Comparison of ENCODE assay signal across 17 mouse cellular contexts in the genomic region with DNA sequence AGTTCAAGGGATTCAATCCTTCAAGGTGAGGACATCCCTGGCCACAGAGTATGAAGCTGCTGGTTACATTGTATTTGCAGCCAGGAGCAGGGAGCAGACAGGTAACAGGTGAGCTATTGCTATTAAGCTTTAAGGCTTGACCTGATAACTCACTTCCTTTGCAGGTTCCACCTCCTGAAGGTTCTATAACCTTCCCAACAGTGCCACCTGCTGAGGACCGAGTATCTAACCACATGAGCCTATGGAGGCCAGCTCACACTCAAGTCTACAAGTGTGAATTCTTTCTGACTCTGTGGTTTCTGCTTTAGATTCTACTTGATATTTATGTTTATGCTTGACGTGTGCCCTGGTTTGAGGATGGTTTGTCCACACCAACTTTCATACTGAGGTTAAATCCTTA. TPM values are rescaled to one million over a fixed set of nuclear protein-coding genes. Genes with fewer than 3 reads are reported as not detected.
DNase-seq lines count a peak whose midpoint lies in the region; ATAC-seq and TF ChIP-seq lines count a peak whose summit lies in the region.
"Had no signal": no experiment of that assay in that cellular context is flagged by ENCODE, and none has a peak within 500 bp of the region (broad histone marks: within the 10 kb centered on the region; RNA-seq: fewer than 3 reads in every experiment).

No protein-coding gene starts in this region.

- H3K4me1 ChIP-seq in intestine, postnatal 0 days (replicated peaks; ENCODE audit: control insufficient read depth, insufficient read depth, low read length), result no peaks in the 10 kb centered on the region
- H3K4me1 ChIP-seq in intestine, embryonic 15.5 days (replicated peaks), result no peaks in the 10 kb centered on the region
- H3K4me1 ChIP-seq in lung, embryonic 14.5 days (ENCODE audit: insufficient read depth), result no peaks in the 10 kb centered on the region
- H3K4me1 ChIP-seq: hindbrain, embryonic 15.5 days; midbrain, embryonic 13.5 days had no signal

- no peaks in the 10 kb centered on the region for H3K36me3 ChIP-seq in intestine, postnatal 0 days (ENCODE audit: control insufficient read depth, insufficient read depth)
- H3K36me3 ChIP-seq in intestine, embryonic 15.5 days, result no peaks in the 10 kb centered on the region
- H3K36me3 ChIP-seq in lung, embryonic 14.5 days (ENCODE audit: insufficient read depth), result no peaks in the 10 kb centered on the region
- H3K36me3 ChIP-seq: hindbrain, embryonic 15.5 days; midbrain, embryonic 13.5 days had no signal

- H3K4me3 ChIP-seq in intestine, postnatal 0 days (ENCODE audit: low read depth, low read length), result no peak overlapping the region
- no peak overlapping the region for H3K4me3 ChIP-seq in intestine, embryonic 15.5 days (replicated peaks)
- H3K4me3 ChIP-seq in lung, embryonic 14.5 days (ENCODE audit: low read depth, low read length), result no peak overlapping the region
- H3K4me3 ChIP-seq: hindbrain, embryonic 15.5 days; midbrain, embryonic 13.5 days had no signal

- no peak overlapping the region for H3K4me2 ChIP-seq in intestine, postnatal 0 days (replicated peaks; ENCODE audit: low read depth)
- no peak overlapping the region for H3K4me2 ChIP-seq in intestine, embryonic 15.5 days (replicated peaks)
- no peak overlapping the region for H3K4me2 ChIP-seq in lung, embryonic 14.5 days
- H3K4me2 ChIP-seq: hindbrain, embryonic 15.5 days; midbrain, embryonic 13.5 days had no signal

- 66% methylated on average over 2 of the region's 2 CpGs for WGBS in intestine, postnatal 0 days
- 70% methylated on average over 2 of the region's 2 CpGs for WGBS in intestine, embryonic 15.5 days
- 54% methylated on average over 2 of the region's 2 CpGs for WGBS in lung, embryonic 14.5 days

- no peaks in the 10 kb centered on the region for H3K9me3 ChIP-seq in intestine, postnatal 0 days (ENCODE audit: control insufficient read depth)
- H3K9me3 ChIP-seq in intestine, embryonic 15.5 days, result no peaks in the 10 kb centered on the region
- H3K9me3 ChIP-seq in lung, embryonic 14.5 days (ENCODE audit: low read depth, low read length), result no peaks in the 10 kb centered on the region
- H3K9me3 ChIP-seq: hindbrain, embryonic 15.5 days; midbrain, embryonic 13.5 days had no signal

- peak; percentile 16 for DNase-seq in lung, embryonic 14.5 days
- no peak for DNase-seq in lung, postnatal 10 days
- peak; percentile 48 for DNase-seq in NIH3T3 (ENCODE audit: low read depth)
- DNase-seq in lung, postnatal 36 days, result peak; percentile 16
- no peak for DNase-seq in left cerebral cortex, postnatal 10 days (ENCODE audit: extremely low spot score in 1 of 2, low spot score in 2 of 2)
- DNase-seq: cerebellum, adult 8-10 months; right cerebral cortex, postnatal 14 days had no signal

- intact Hi-C loops in left cerebral cortex, postnatal 10 days (cut with DNase I), result no loop called here

- no peaks in the 10 kb centered on the region for H3K27me3 ChIP-seq in intestine, postnatal 0 days (replicated peaks; ENCODE audit: control insufficient read depth, insufficient read depth, low read length)
- no peaks in the 10 kb centered on the region for H3K27me3 ChIP-seq in intestine, embryonic 15.5 days (replicated peaks)
- no peaks in the 10 kb centered on the region for H3K27me3 ChIP-seq in lung, embryonic 14.5 days (ENCODE audit: insufficient read depth, low read length)
- H3K27me3 ChIP-seq: hindbrain, embryonic 15.5 days; midbrain, embryonic 13.5 days had no signal

- TF ChIP-seq CTCF in intestine, postnatal 0 days (IDR thresholded peaks at IDR 0.05; ENCODE audit: low read depth), result peak; percentile 40
- peak; percentile 16; the same call in 1 of the 2 replicates for TF ChIP-seq CTCF in lung, embryonic 14.5 days (IDR thresholded peaks at IDR 0.05; ENCODE audit: low read depth)

- no peak for ATAC-seq in intestine, postnatal 0 days
- ATAC-seq in intestine, embryonic 15.5 days, result no peak
- no peak for ATAC-seq in lung, embryonic 14.5 days (ENCODE audit: insufficient read depth)
- ATAC-seq: midbrain, embryonic 13.5 days had no signal

- H3K27ac ChIP-seq in intestine, postnatal 0 days (ENCODE audit: low read depth, low read length), result no peak overlapping the region
- H3K27ac ChIP-seq in intestine, embryonic 15.5 days, result no peak overlapping the region
- no peak overlapping the region for H3K27ac ChIP-seq in lung, embryonic 14.5 days (ENCODE audit: low read depth)
- H3K27ac ChIP-seq: hindbrain, embryonic 15.5 days; macrophage; midbrain, embryonic 13.5 days had no signal

- H3K9ac ChIP-seq in intestine, postnatal 0 days (ENCODE audit: low read depth, low read length), result no peak overlapping the region
- no peak overlapping the region for H3K9ac ChIP-seq in intestine, embryonic 15.5 days
- no peak overlapping the region for H3K9ac ChIP-seq in lung, embryonic 14.5 days
- H3K9ac ChIP-seq: hindbrain, embryonic 15.5 days; midbrain, embryonic 13.5 days had no signal

RNA-seq across cellular contexts. Expression of gene Gm10234, which starts 21.3 kb away (rescaled TPM):
- polyA plus RNA-seq in intestine, postnatal 0 days (2015; fragmentation: Nextera tagmentation; extraction: Ambion mirVana), result not detected in 2 replicates
- polyA plus RNA-seq in intestine, embryonic 15.5 days (2015; fragmentation: Nextera tagmentation; extraction: Ambion mirVana), result not detected in 2 replicates
- polyA plus RNA-seq in lung, embryonic 14.5 days (2014; fragmentation: Nextera tagmentation; extraction: Ambion mirVana), result not detected in 2 replicates
- total RNA-seq in left cerebral cortex, postnatal 10 days (2021), result not detected
- total RNA-seq: heart, adult 18-20 months; left cerebral cortex, postnatal 14 days; liver, adult 2 months had no signal
- polyA plus RNA-seq: embryonic facial prominence, embryonic 11.5 days; heart, postnatal 0 days; hindbrain, embryonic 15.5 days; liver, adult 2 months; macrophage; midbrain, embryonic 13.5 days had no signal

Comparison
In these comparisons a context has a peak if more than half of its experiments do, and no peak if none do; other contexts are left out.
1. DNase-seq: peak in lung, embryonic 14.5 days (single experiment), NIH3T3 (single experiment) and lung, postnatal 36 days (single experiment); none in lung, postnatal 10 days (single experiment) and left cerebral cortex, postnatal 10 days (0 of 2).